Mouse (Mus musculus) heart, adult 2 months (tissue): ENCODE results near the gene Srbd1. TPM values are rescaled to one million over a fixed set of nuclear protein-coding genes. Genes with fewer than 3 reads are reported as not detected.

Experiments
- DNase-seq, 2 experiments: peaks; one replicate each; pipeline ENCODE4 v3.0.0; 2021
- H3K27ac ChIP-seq: fragments of 200-600 bp; 2 replicates; pipeline ENCODE4 v1.8.1; 2022
- H3K27me3 ChIP-seq: fragments of 200-500 bp; 2 replicates; pipeline ENCODE4 v1.6.1; 2012; ENCODE audit warnings: mild to moderate bottlenecking, low read length, inconsistent platforms, mixed read lengths; ENCODE audit not compliant: control insufficient read depth, insufficient read depth
- H3K36me3 ChIP-seq: fragments of 200-500 bp; 2 replicates; pipeline ENCODE4 v1.6.1; 2012; ENCODE audit warnings: low read length, inconsistent platforms; ENCODE audit not compliant: control insufficient read depth, insufficient read depth
- H3K4me1 ChIP-seq: fragments of 200-500 bp; 2 replicates; pipeline ENCODE4 v1.6.1; 2011; ENCODE audit warnings: low read length; ENCODE audit not compliant: control insufficient read depth, insufficient read depth
- H3K4me3 ChIP-seq: fragments of 200-600 bp; 2 replicates; pipeline ENCODE4 v1.8.1; 2022
- H3K79me2 ChIP-seq: fragments of 200-500 bp; replicated peaks from 2 replicates; pipeline ENCODE4 v1.6.1; 2012; ENCODE audit warnings: mild to moderate bottlenecking, inconsistent platforms, low read length, moderate library complexity, mixed read lengths; ENCODE audit not compliant: control insufficient read depth, insufficient read depth
- H3K9ac ChIP-seq: fragments of 200-500 bp; 2 replicates; pipeline ENCODE4 v1.6.1; 2012; ENCODE audit warnings: low read depth, mild to moderate bottlenecking, control low read depth, inconsistent platforms, low read length, mixed read lengths
- CTCF ChIP-seq: fragments of 200-600 bp; IDR thresholded peaks from 2 replicates; pipeline ENCODE4 v1.8.1; 2022; ENCODE audit warnings: antibody characterized with exemption, mild to moderate bottlenecking, moderate library complexity
- EP300 ChIP-seq: fragments of 200-500 bp; IDR thresholded peaks from 2 replicates; pipeline ENCODE4 v1.6.1; 2011; ENCODE audit warnings: low read depth, low read length, control low read depth; ENCODE audit not compliant: insufficient read depth
- POLR2A ChIP-seq: fragments of 200-500 bp; IDR thresholded peaks from 2 replicates; pipeline ENCODE4 v1.6.1; 2011; ENCODE audit warnings: mild to moderate bottlenecking, low read depth, low read length, control low read depth; ENCODE audit not compliant: insufficient read depth
- WGBS: fragments of 180-500 bp; shearing (Covaris S2); methylation state at CpG from one replicate; pipeline ENCODE4 v1.1.7; 2018; 5-methylcytosine and 5-hydroxymethylcytosine counted together
- intact Hi-C: fragments of 180-260 bp; cut with DNase I; formaldehyde crosslinking; loops from one replicate; pipeline ENCODE4 v1.15.1; 2025
- polyA plus RNA-seq: library from polyadenylated mRNA; depleted of rRNA; stranded (reverse); fragments of >200 nt; gene quantifications from 2 replicates; pipeline ENCODE4 v1.2.3, GENCODE M21; 2012
- total RNA-seq, 2 experiments: library from RNA; stranded (reverse); gene quantifications; 2 replicates each; pipeline ENCODE4 v1.2.3; 2021

The Srbd1 gene
- total and polyA plus RNA-seq, 3 experiments, result 2.7 to 12.3 (median 12.2) TPM

GRCm38 (mm10) chr17:85985131-85985530, 159.8 kb downstream of the Srbd1 start:
- Histone ChIP-seq H3K27ac (no peak overlapping the region), H3K36me3 (no peaks in the 10 kb centered on the region), H3K9ac (no peak overlapping the region), H3K27me3 (no peaks in the 10 kb centered on the region), H3K4me3 (no peak overlapping the region), H3K79me2 (no peaks in the 10 kb centered on the region), H3K4me1 (no peaks in the 10 kb centered on the region)
- intact Hi-C loops, result no loop called here
- WGBS, result 88% methylated on average over 11 of the region's 11 CpGs
- no peak for TF ChIP-seq CTCF
- TF ChIP-seq EP300, result no peak
- TF ChIP-seq POLR2A, result no peak
- no peak for DNase-seq

- Histone ChIP-seq H3K36me3 (no peaks in the 10 kb centered on the region), H3K79me2 (no peaks in the 10 kb centered on the region), H3K4me1 (no peaks in the 10 kb centered on the region), H3K9ac (no peak overlapping the region), H3K4me3 (no peak overlapping the region), H3K27ac (no peak overlapping the region), H3K27me3 (no peaks in the 10 kb centered on the region)
- intact Hi-C loops, result no loop called here
- DNase-seq, result no peak
- TF ChIP-seq EP300 (no peak), POLR2A (no peak), CTCF (no peak)
- 91% methylated on average over 4 of the region's 4 CpGs for WGBS
These were observed 162.7 kb downstream of the Srbd1 start for GRCm38 (mm10) chr17:85982271-85982670.

- Histone ChIP-seq H3K36me3 (no peaks in the 10 kb centered on the region), H3K9ac (no peak overlapping the region), H3K4me3 (no peak overlapping the region), H3K79me2 (no peaks in the 10 kb centered on the region), H3K27me3 (no peaks in the 10 kb centered on the region), H3K27ac (no peak overlapping the region), H3K4me1 (no peaks in the 10 kb centered on the region)
- 80% methylated on average over 3 of the region's 3 CpGs for WGBS
- intact Hi-C loops, result no loop called here
- DNase-seq, result no peak
- no peak for TF ChIP-seq POLR2A
- no peak for TF ChIP-seq EP300
- TF ChIP-seq CTCF, result no peak
These were observed 163.1 kb downstream of the Srbd1 start for GRCm38 (mm10) chr17:85981869-85982268.

GRCm38 (mm10) chr17:85978876-85979275, 166.1 kb downstream of the Srbd1 start:
- H3K27ac ChIP-seq, result no peak overlapping the region
- TF ChIP-seq EP300 (no peak), POLR2A (no peak)
- no peak for DNase-seq
- peaks cover 1% of the 10 kb centered on the region; the same call in 1 of the 2 replicates for H3K4me1 ChIP-seq
- H3K9ac ChIP-seq, result no peak overlapping the region
- H3K36me3 ChIP-seq, result no peaks in the 10 kb centered on the region
- 54% methylated on average over 8 of the region's 8 CpGs for WGBS
- H3K79me2 ChIP-seq, result no peaks in the 10 kb centered on the region
- H3K27me3 ChIP-seq, result no peaks in the 10 kb centered on the region
- no peak overlapping the region for H3K4me3 ChIP-seq
- intact Hi-C loops, result no loop called here

- H3K36me3 ChIP-seq, result no peaks in the 10 kb centered on the region
- H3K79me2 ChIP-seq, result no peaks in the 10 kb centered on the region
- H3K4me3 ChIP-seq, result no peak overlapping the region
- no peak overlapping the region for H3K27ac ChIP-seq
- TF ChIP-seq POLR2A (no peak), EP300 (no peak), CTCF (no peak)
- H3K27me3 ChIP-seq, result no peaks in the 10 kb centered on the region
- WGBS, result 50% methylated on average over 5 of the region's 5 CpGs
- DNase-seq, result peak in 1 of 2 experiments; percentile 12
- H3K9ac ChIP-seq, result no peak overlapping the region
- intact Hi-C loops, result no loop called here
- peaks cover 1% of the 10 kb centered on the region; the same call in 1 of the 2 replicates for H3K4me1 ChIP-seq
These were observed 169.9 kb downstream of the Srbd1 start for GRCm38 (mm10) chr17:85975077-85975476.

GRCm38 (mm10) chr17:85974591-85974990, 170.4 kb downstream of the Srbd1 start:
- Histone ChIP-seq H3K79me2 (no peaks in the 10 kb centered on the region), H3K9ac (no peak overlapping the region), H3K4me3 (no peak overlapping the region), H3K4me1 (peaks cover 1% of the 10 kb centered on the region; the same call in 1 of the 2 replicates), H3K36me3 (no peaks in the 10 kb centered on the region), H3K27ac (no peak overlapping the region), H3K27me3 (no peaks in the 10 kb centered on the region)
- WGBS, result 89% methylated on average over 8 of the region's 8 CpGs
- TF ChIP-seq POLR2A, result no peak
- TF ChIP-seq CTCF, result no peak
- no peak for TF ChIP-seq EP300
- DNase-seq, result no peak
- intact Hi-C loops, result no loop called here
